Mouse (Mus musculus) effector memory CD4-positive, alpha-beta T cell, adult 5 months (primary cell): ENCODE measurements around the gene Utp20. TPM values are rescaled to one million over a fixed set of nuclear protein-coding genes. Genes with fewer than 3 reads are reported as not detected.

ENCODE experiments used
- polyA plus RNA-seq: library from polyadenylated mRNA; unstranded; fragments of 100-300 nt; shearing (Covaris generic); gene quantifications from one replicate; pipeline ENCODE4 v1.2.1, GENCODE M21; 2017

Gene Utp20
- 22.8 TPM for polyA plus RNA-seq

DNA sequence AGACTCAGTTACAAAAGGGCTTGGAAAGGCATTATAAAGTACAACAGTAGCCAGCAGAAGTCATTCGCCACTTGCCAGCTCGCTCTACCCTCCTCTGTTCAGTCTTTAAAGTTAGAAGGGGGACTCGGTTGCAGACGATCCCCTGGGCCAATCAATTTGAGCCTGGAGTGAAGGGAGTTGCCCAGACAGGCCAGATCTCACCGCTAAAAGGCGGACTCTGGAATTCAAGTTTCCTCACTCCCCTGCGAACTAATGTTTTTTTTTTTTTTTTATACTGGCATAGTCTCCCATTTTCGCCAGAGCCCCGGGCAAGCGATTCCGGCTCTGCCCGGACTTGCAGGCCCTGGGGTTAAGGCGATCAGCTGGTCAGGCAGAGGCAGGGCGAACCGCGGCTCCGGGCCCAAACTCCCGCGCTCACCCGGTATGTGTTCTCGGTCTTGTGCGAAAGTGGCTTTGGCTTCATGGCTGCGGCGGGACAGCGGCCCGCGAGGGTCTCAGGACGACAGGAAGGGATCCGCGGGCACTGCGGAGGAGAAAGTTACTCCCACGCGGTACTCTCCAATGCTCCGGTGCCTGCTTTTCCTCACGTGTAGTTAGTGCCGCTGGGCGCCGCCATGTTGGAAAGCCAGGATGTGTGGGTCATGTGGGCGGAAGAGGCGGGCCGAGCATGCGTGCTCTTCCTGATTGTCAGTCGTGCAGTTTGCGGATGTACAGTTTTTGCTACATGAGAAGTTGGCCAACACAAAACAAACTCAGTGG is at the start of gene Utp20:
TSS of gene Utp20 (minus strand) at position 617 of the 759 bp plus-strand sequence.

DNA sequence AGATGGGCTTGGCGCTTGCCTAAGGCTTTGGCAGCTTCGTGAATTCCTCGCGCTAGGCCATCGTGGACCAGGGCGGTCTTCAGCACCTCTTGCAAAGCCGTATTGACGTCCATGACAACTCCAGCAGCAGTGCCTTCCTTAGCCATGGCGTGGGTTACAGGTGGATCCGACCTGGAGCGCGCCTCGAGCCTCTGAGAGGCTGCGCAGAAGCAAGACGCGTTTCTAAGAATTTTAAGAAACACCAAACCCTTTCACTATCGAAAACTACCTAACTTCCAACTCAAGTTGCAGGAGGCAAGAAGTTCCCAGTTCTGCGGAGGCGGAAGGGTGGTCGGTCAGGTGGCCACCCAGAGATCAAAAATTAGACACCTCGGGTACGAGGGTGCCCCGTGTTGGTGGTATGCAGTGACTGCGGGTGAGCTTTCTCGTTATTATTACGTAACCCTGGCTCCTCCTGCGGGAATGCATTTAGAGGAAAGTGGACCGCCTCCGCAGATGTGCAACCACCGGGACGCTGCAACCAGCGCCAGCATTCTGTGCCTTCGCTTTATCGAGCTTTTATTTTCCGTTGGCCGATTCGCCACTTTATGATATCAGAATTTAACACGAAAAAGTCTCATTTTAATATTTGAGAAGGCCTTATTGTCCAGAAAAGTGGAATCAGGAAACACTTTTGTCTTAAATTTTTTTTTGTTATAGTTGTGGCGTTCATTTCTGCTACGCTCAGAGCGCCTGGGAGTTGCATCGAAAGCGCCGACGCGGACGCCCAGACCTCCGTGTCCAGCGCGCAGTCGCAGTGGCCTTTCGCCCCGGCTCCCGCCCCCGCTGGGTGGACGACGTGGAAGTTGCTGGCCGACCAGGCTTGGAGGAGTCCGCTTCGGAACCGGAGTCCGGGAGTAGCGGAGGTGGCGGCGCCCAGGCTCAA is 95.8 kb downstream of the Utp20 start, which contains the start of gene Arl1:
TSS of gene Arl1 (plus strand) at position 288 of the 925 bp plus-strand sequence.

Other genes starting within 250 kb of the Utp20 start
- gene Mybpc1, start 221.7 kb downstream of the Utp20 start, polyA plus RNA-seq: not detected
- 0.34 TPM for gene Spic, start 141.8 kb downstream of the Utp20 start, polyA plus RNA-seq
- 62.5 TPM for gene Arl1, start 95.9 kb downstream of the Utp20 start, polyA plus RNA-seq
- gene Slc5a8, start 59.2 kb upstream of the Utp20 start, polyA plus RNA-seq: 0.06 TPM